12 mouse cellular contexts compared by ENCODE assay signal in genomic region chr5:25773921-25774790, GRCm38 (mm10). TPM values are rescaled to one million over a fixed set of nuclear protein-coding genes. Genes with fewer than 3 reads are reported as not detected.
DNase-seq lines count a peak whose midpoint lies in the region; ATAC-seq lines count a peak whose summit lies in the region.
"Had no signal": no experiment of that assay in that cellular context is flagged by ENCODE, and none has a peak within 500 bp of the region (broad histone marks: within the 10 kb centered on the region; RNA-seq: fewer than 3 reads in every experiment).

No protein-coding gene starts in this region.

- 54% methylated on average over 13 of the region's 13 CpGs for WGBS in liver, embryonic 12.5 days (ENCODE audit: insufficient replicate concordance)

- DNase-seq in heart, adult 11 months = peak; percentile 90
- DNase-seq in heart, postnatal 10 days = no peak
- DNase-seq in spleen, postnatal 36 days (ENCODE audit: low spot score in 2 of 2) = peak; percentile 5 to 9
- DNase-seq in spleen, postnatal 10 days (ENCODE audit: low spot score in 2 of 2) = no peak
- DNase-seq in left cerebral cortex, adult 18-20 months (ENCODE audit: low spot score in 2 of 2) = peak; percentile 60 to 80
- DNase-seq in splenic B cell, adult 2 months (ENCODE audit: low read depth, low spot score) = peak; percentile 5
- DNase-seq in ovary, postnatal 10 days (ENCODE audit: low spot score) = no peak
- DNase-seq: thymus, postnatal 14 days had no signal

- no peak overlapping the region for H3K4me3 ChIP-seq in liver, embryonic 12.5 days
- H3K4me3 ChIP-seq: forebrain, embryonic 12.5 days; lung, embryonic 15.5 days; midbrain, embryonic 15.5 days had no signal

- no peaks in the 10 kb centered on the region for H3K4me1 ChIP-seq in liver, embryonic 12.5 days
- H3K4me1 ChIP-seq: forebrain, embryonic 12.5 days; lung, embryonic 15.5 days; midbrain, embryonic 15.5 days had no signal

- 0 out of 2 replicates have a peak, but pooled peaks cover 3% of the 10 kb centered on the region for H3K9me3 ChIP-seq in liver, embryonic 12.5 days (replicated peaks)
- H3K9me3 ChIP-seq: lung, embryonic 15.5 days had no signal

- H3K4me2 ChIP-seq in liver, embryonic 12.5 days = no peak overlapping the region
- H3K4me2 ChIP-seq: forebrain, embryonic 12.5 days; lung, embryonic 15.5 days; midbrain, embryonic 15.5 days had no signal

- no peak overlapping the region for H3K27ac ChIP-seq in liver, embryonic 12.5 days
- H3K27ac ChIP-seq: forebrain, embryonic 12.5 days; lung, embryonic 15.5 days; midbrain, embryonic 15.5 days had no signal

- intact Hi-C loops in heart, postnatal 10 days (cut with DNase I) = no loop called here

- ATAC-seq in liver, embryonic 12.5 days = no peak
- ATAC-seq: midbrain, embryonic 15.5 days had no signal

- H3K27me3 ChIP-seq in splenic B cell, adult 2 months (ENCODE audit: control insufficient read depth, insufficient read depth, low read length, poor library complexity, severe bottlenecking) = no peaks in the 10 kb centered on the region
- H3K27me3 ChIP-seq in liver, embryonic 12.5 days (replicated peaks) = no peaks in the 10 kb centered on the region
- H3K27me3 ChIP-seq: forebrain, embryonic 12.5 days; lung, embryonic 15.5 days; midbrain, embryonic 15.5 days had no signal

- H3K36me3 ChIP-seq in splenic B cell, adult 2 months (ENCODE audit: control insufficient read depth, insufficient read depth, low read length, poor library complexity, severe bottlenecking) = no peaks in the 10 kb centered on the region
- H3K36me3 ChIP-seq in liver, embryonic 12.5 days = no peaks in the 10 kb centered on the region
- H3K36me3 ChIP-seq: forebrain, embryonic 12.5 days; lung, embryonic 15.5 days; midbrain, embryonic 15.5 days had no signal

- no peak overlapping the region for H3K9ac ChIP-seq in liver, embryonic 12.5 days
- H3K9ac ChIP-seq: forebrain, embryonic 12.5 days; lung, embryonic 15.5 days; midbrain, embryonic 15.5 days had no signal

RNA-seq across cellular contexts. Expression of gene Actr3b, which starts 14.4 kb away (rescaled TPM):
- 10 to 100 TPM; 18.6 to 19.5 TPM for total RNA-seq in heart, postnatal 10 days (2021)
- 100 to 1,000 TPM; 115 to 117 TPM for total RNA-seq in left cerebral cortex, adult 18-20 months (2021)
- 0.91 and 1.0 TPM in 2 replicates for polyA plus RNA-seq in liver, embryonic 12.5 days (2016; fragmentation: Nextera tagmentation; extraction: Ambion mirVana)

Comparison
In these comparisons a context has a peak if more than half of its experiments do, and no peak if none do; other contexts are left out.
1. DNase-seq: peak in heart, adult 11 months (single experiment), spleen, postnatal 36 days (2 of 2), left cerebral cortex, adult 18-20 months (2 of 2) and splenic B cell, adult 2 months (single experiment); none in heart, postnatal 10 days (0 of 2), spleen, postnatal 10 days (0 of 2) and ovary, postnatal 10 days (single experiment).
2. RNA of gene Actr3b, which starts 14.4 kb away (total RNA-seq): 115 to 117 TPM in left cerebral cortex, adult 18-20 months; 18.6 to 19.5 TPM in heart, postnatal 10 days; every median in the first group is over 4 times any median in the second.